Mouse (Mus musculus): ENCODE results near the gene Cyld. TPM values are rescaled to one million over a fixed set of nuclear protein-coding genes. Genes with fewer than 3 reads are reported as not detected.
"Not testable (repeated sequence)": the region's sequence is repeated elsewhere in the genome, so short reads cannot be mapped to it uniquely, and the experiment has no call there.

The Cyld gene
- 10 to 100 TPM; 25.4 to 31.5 TPM for total RNA-seq (2021)

GRCm38 (mm10) chr8:88696721-88697641 is at the start of gene Cyld:
TSS of gene Cyld (plus strand) at chr8:88697028.
- DNase-seq: peak; percentile 97
- intact Hi-C loops (cut with DNase I): loop anchor here (2.0 to 5.0 kb wide), 3 partner anchors 170 to 560 kb away; partner anchors contain the start of genes Brd7 and Heatr3

- intact Hi-C loops (cut with DNase I): no loop called here
- DNase-seq: no peak
These were observed 48.5 kb upstream of the Cyld start for GRCm38 (mm10) chr8:88648322-88648721.

DNA sequence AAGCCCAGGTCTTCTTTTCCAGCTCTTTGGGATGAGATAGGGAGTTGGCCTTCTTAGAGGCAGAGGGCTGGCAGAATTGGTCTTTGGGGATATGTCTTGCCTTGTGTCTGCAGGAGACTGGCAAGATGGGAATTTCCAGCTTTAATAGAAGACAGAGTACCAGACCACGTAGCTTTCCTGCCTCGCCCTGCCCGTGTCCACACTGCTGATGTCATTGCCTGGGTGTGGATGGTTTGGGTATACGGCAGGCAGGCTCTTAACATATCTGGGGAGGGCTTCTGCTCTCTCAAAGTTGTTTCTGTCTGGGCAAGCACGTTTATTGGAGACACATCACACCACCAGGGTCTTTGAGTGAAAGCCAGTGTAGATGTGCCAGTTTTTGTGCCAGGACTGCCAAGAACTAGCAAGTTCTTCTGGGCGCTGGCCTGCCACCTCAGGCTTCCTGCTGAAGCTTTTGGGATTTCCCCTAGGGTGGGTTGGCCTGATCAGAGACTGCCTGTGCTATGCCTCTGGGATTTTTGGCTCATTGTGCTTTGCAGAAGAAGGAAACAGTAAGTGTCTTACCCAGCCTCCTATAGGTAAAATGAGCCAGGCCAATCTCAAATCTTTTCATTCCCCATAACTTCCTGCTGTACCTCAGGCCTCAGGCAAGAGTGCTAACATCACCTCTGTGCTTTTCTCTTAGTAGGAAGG is 46.7 kb upstream of the Cyld start:
- intact Hi-C loops (cut with DNase I): no loop called here

DNA sequence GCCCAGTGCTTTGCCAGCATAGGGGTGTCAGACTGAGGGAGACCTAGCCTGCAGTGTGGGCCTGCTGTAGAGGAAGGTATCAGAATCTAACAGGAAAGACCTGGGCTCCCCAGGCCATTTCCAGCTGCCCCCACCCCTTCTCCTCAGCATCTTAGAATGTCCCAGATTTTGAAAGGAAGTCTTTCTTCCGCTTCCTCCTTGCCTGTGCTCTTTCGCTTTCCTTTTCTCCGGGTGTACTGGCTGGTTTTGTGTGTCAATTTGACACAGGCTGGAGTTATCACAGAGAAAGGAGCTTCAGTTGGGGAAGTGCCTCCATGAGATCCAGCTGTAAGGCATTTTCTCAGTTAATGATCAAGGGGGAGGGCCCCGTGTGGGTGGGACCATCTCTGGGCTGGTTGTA is 45.7 kb upstream of the Cyld start:
- intact Hi-C loops (cut with DNase I); DNase-seq: not testable (repeated sequence)

More for the DNA sequence above, 46.7 kb upstream of the Cyld start:
- DNase-seq: no peak

GRCm38 (mm10) chr8:88655334-88655733 is 41.5 kb upstream of the Cyld start:
- DNase-seq: no peak
- intact Hi-C loops (cut with DNase I): no loop called here

- no peak for DNase-seq
- intact Hi-C loops (cut with DNase I): no loop called here
These were observed 37.0 kb upstream of the Cyld start for GRCm38 (mm10) chr8:88659873-88660272.

DNA sequence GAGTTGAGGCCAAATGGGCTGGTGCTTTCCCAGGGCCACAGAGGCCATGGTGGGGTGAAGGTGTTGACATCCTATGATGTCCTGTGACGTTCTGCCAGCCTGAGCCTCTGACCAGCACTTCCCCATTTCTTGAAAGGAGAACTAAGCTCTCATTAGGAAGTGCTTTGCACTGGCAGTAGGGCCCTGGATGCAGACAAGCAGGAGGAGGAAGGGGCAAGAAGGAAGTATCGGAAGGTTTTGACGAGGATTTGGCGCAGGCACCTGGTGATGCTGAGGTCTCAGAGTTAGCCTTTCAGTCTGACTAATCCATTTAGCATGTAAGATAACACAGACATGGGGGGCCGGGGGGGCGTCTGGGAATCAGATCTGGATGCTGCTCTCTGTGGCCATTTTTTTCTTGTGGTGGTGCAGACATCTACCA is 34.4 kb upstream of the Cyld start:
- intact Hi-C loops (cut with DNase I): no loop called here
- DNase-seq: no peak

DNA sequence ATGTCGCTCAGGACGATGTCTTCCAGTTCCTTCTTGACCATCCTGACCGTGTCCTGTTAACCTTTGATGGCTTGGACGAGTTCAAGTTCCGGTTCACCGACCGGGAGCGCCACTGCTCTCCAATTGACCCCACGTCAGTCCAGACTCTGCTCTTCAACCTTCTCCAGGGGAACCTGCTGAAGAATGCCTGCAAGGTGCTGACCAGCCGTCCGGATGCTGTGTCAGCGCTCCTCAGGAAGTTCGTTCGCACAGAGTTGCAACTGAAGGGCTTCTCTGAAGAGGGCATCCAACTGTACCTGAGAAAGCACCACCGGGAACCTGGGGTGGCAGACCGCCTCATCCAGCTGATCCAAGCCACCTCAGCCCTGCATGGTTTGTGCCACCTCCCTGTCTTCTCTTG is 32.7 kb upstream of the Cyld start:
- intact Hi-C loops (cut with DNase I): no loop called here
- no peak for DNase-seq

DNA sequence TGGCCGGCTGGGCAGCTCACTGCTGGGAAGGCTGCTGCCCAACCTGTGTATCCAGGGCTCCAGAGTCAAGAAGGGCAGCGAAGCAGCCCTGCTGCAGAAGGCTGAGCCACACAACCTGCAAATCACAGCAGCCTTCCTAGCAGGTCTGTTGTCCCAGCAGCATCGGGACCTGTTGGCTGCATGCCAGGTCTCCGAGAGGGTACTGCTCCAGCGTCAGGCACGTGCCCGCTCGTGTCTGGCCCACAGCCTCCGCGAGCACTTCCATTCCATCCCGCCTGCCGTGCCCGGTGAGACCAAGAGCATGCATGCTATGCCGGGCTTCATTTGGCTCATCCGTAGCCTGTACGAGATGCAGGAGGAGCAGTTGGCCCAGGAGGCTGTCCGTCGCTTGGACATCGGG is 31.9 kb upstream of the Cyld start:
- intact Hi-C loops (cut with DNase I): no loop called here
- no peak for DNase-seq

GRCm38 (mm10) chr8:88666435-88666834 is 30.4 kb upstream of the Cyld start:
- DNase-seq: no peak
- intact Hi-C loops (cut with DNase I): no loop called here

GRCm38 (mm10) chr8:88668400-88669086 is 28.3 kb upstream of the Cyld start:
- intact Hi-C loops (cut with DNase I): no loop called here
- DNase-seq: no peak

GRCm38 (mm10) chr8:88670782-88671181 is 26.0 kb upstream of the Cyld start:
- intact Hi-C loops (cut with DNase I): no loop called here
- no peak for DNase-seq

GRCm38 (mm10) chr8:88671575-88671974 is 25.3 kb upstream of the Cyld start:
- intact Hi-C loops (cut with DNase I): no loop called here
- no peak for DNase-seq

GRCm38 (mm10) chr8:88673859-88674258 is 23.0 kb upstream of the Cyld start:
- intact Hi-C loops (cut with DNase I): no loop called here
- DNase-seq: no peak

- no peak for DNase-seq
- intact Hi-C loops (cut with DNase I): no loop called here
These were observed 21.3 kb upstream of the Cyld start for GRCm38 (mm10) chr8:88675372-88676165.

DNA sequence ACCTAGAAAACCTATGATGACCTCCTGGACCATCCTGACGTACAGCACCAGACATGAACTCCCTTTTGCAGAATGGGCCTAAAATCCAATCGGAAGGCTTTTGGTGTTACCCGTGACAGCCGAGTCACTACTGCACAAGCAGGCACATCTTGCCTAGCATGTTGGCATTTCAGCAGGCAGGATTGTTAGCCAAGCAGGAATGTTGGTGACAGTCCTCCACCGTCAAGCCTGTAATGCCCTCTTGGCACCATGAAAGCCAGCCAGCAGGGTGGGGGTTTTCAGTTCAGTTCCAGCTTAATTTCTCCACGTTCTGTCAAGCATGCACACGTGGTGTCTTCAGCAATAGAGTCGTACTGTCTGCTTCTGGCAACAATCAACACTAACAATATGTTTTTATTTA is 19.8 kb upstream of the Cyld start:
- DNase-seq: no peak
- intact Hi-C loops (cut with DNase I): no loop called here

- no peak for DNase-seq
- intact Hi-C loops (cut with DNase I): no loop called here
These were observed 16.3 kb upstream of the Cyld start for GRCm38 (mm10) chr8:88680566-88680965.

- intact Hi-C loops (cut with DNase I): no loop called here
These were observed 15.8 kb upstream of the Cyld start for GRCm38 (mm10) chr8:88681046-88681445.

GRCm38 (mm10) chr8:88683656-88684289 is 13.1 kb upstream of the Cyld start:
- intact Hi-C loops (cut with DNase I): no loop called here
- DNase-seq: no peak

More at GRCm38 (mm10) chr8:88681046-88681445, 15.8 kb upstream of the Cyld start:
- no peak for DNase-seq
